Mouse (Mus musculus) thymus, postnatal 36 days (tissue): ENCODE data around the gene Slc5a4b.
"Not testable (repeated sequence)": the region's sequence is repeated elsewhere in the genome, so short reads cannot be mapped to it uniquely, and the experiment has no call there.

Experiments
- DNase-seq, 2 experiments: peaks; one replicate each; pipeline ENCODE4 v3.0.0; 2022; ENCODE audit warnings: mixed read lengths in 2 of 2

Slc5a4b gene

GRCm38 (mm10) chr10:76110861-76111260 lies at the start of gene Slc5a4b:
Gene Slc5a4b, minus strand, starts transcription at chr10:76110961.
- DNase-seq, result no peak

- DNase-seq, result no peak
Observed at GRCm38 (mm10) chr10:76158009-76158408, 47.2 kb upstream of the Slc5a4b start.

- DNase-seq, result no peak
Observed at GRCm38 (mm10) chr10:76157528-76157927, 46.8 kb upstream of the Slc5a4b start.

- no peak for DNase-seq
Observed at GRCm38 (mm10) chr10:76155911-76156310, 45.1 kb upstream of the Slc5a4b start.

GRCm38 (mm10) chr10:76147278-76147677 lies 36.5 kb upstream of the Slc5a4b start, which contains the start of gene Slc5a4a:
Gene Slc5a4a, plus strand, starts transcription at chr10:76147451.
- DNase-seq, result no peak

GRCm38 (mm10) chr10:76146846-76147245 lies 36.1 kb upstream of the Slc5a4b start:
- no peak for DNase-seq

GRCm38 (mm10) chr10:76136318-76136717 lies 25.6 kb upstream of the Slc5a4b start:
- no peak for DNase-seq

GRCm38 (mm10) chr10:76132506-76132905 lies 21.7 kb upstream of the Slc5a4b start:
- DNase-seq, result no peak

GRCm38 (mm10) chr10:76121495-76121894 lies 10.7 kb upstream of the Slc5a4b start:
- no peak for DNase-seq

GRCm38 (mm10) chr10:76120124-76120711 lies 9.5 kb upstream of the Slc5a4b start:
- DNase-seq, result no peak

- DNase-seq, result peak; percentile 14 to 27
Observed at GRCm38 (mm10) chr10:76118741-76119140, 8.0 kb upstream of the Slc5a4b start.

- peak; percentile 54 to 60 for DNase-seq
Observed at GRCm38 (mm10) chr10:76117966-76118365, 7.2 kb upstream of the Slc5a4b start.

GRCm38 (mm10) chr10:76097368-76097767 lies 13.4 kb downstream of the Slc5a4b start:
- no peak for DNase-seq

- no peak for DNase-seq
Observed at GRCm38 (mm10) chr10:76096580-76096979, 14.2 kb downstream of the Slc5a4b start.

GRCm38 (mm10) chr10:76077008-76077407 lies 33.8 kb downstream of the Slc5a4b start:
- DNase-seq, result not testable (repeated sequence)

GRCm38 (mm10) chr10:76072080-76072479 lies 38.7 kb downstream of the Slc5a4b start:
- DNase-seq, result not testable (repeated sequence)

GRCm38 (mm10) chr10:76067674-76068613 lies 42.8 kb downstream of the Slc5a4b start:
- DNase-seq, result no peak

- no peak for DNase-seq
Observed at GRCm38 (mm10) chr10:76062439-76062838, 48.3 kb downstream of the Slc5a4b start.

GRCm38 (mm10) chr10:76051860-76052259 lies 58.9 kb downstream of the Slc5a4b start:
- no peak for DNase-seq

GRCm38 (mm10) chr10:76048967-76049366 lies 61.8 kb downstream of the Slc5a4b start:
- DNase-seq, result no peak

- no peak for DNase-seq
Observed at GRCm38 (mm10) chr10:76047182-76047869, 63.4 kb downstream of the Slc5a4b start.

GRCm38 (mm10) chr10:76046754-76047153 lies 64.0 kb downstream of the Slc5a4b start:
- no peak for DNase-seq

- no peak for DNase-seq
Observed at GRCm38 (mm10) chr10:76045343-76045742, 65.4 kb downstream of the Slc5a4b start.
